17 mouse cellular contexts compared by ENCODE assay signal in genomic region chr3:80885174-80885573, GRCm38 (mm10). TPM values are rescaled to one million over a fixed set of nuclear protein-coding genes. Genes with fewer than 3 reads are reported as not detected.
"Had no signal": no experiment of that assay in that cellular context is flagged by ENCODE, and none has a peak within 500 bp of the region (broad histone marks: within the 10 kb centered on the region; RNA-seq: fewer than 3 reads in every experiment).

No protein-coding gene starts in this region.

- H3K4me2 ChIP-seq: liver, embryonic 12.5 days; lung, embryonic 14.5 days; midbrain, embryonic 11.5 days; midbrain, embryonic 15.5 days; neural tube, embryonic 12.5 days had no signal

- ATAC-seq: intestine, embryonic 16.5 days; liver, embryonic 12.5 days; midbrain, embryonic 15.5 days had no signal

- DNase-seq: kidney, adult 8-10 months; kidney, postnatal 4 days; lung, embryonic 14.5 days; lung, postnatal 14 days; right cerebral cortex, postnatal 4 days; spleen, adult 18-20 months; thymus, postnatal 36 days had no signal

- H3K27ac ChIP-seq: layer of hippocampus, adult 2 months; liver, embryonic 12.5 days; macrophage; midbrain, embryonic 15.5 days; neural tube, embryonic 12.5 days had no signal

- H3K9ac ChIP-seq: liver, embryonic 12.5 days; lung, embryonic 14.5 days; midbrain, embryonic 15.5 days; neural tube, embryonic 12.5 days had no signal

- H3K4me3 ChIP-seq: layer of hippocampus, adult 2 months; liver, embryonic 12.5 days; megakaryocyte, embryonic 14.5 days; midbrain, embryonic 15.5 days; neural tube, embryonic 12.5 days had no signal

- H3K9me3 ChIP-seq: liver, embryonic 12.5 days; midbrain, embryonic 15.5 days; neural tube, embryonic 12.5 days had no signal

- H3K36me3 ChIP-seq: liver, embryonic 12.5 days; midbrain, embryonic 15.5 days; neural tube, embryonic 12.5 days had no signal

- H3K4me1 ChIP-seq: liver, embryonic 12.5 days; megakaryocyte, embryonic 14.5 days; neural tube, embryonic 12.5 days had no signal

- H3K27me3 ChIP-seq: liver, embryonic 12.5 days; megakaryocyte, embryonic 14.5 days; midbrain, embryonic 15.5 days; neural tube, embryonic 12.5 days had no signal

RNA-seq across cellular contexts. Expression of gene Glrb, which starts 28.3 kb away (rescaled TPM):
- total RNA-seq: monocyte, adult 5-6 weeks; neutrophil, adult 5-6 weeks had no signal
- polyA plus RNA-seq: macrophage had no signal
